8 mouse cellular contexts compared by ENCODE assay signal in genomic region chr7:139684553-139684929, GRCm38 (mm10). TPM values are rescaled to one million over a fixed set of nuclear protein-coding genes. Genes with fewer than 3 reads are reported as not detected.
DNase-seq lines count a peak whose midpoint lies in the region; ATAC-seq and TF ChIP-seq lines count a peak whose summit lies in the region.

No protein-coding gene starts in this region.

- H3K27ac ChIP-seq in ES-Bruce4 (ENCODE audit: insufficient read depth, low read length), result no peak overlapping the region
- 0 out of 2 replicates have a peak overlapping the region, but pooled peaks have one; percentile 10 for H3K27ac ChIP-seq in forebrain, embryonic 14.5 days (ENCODE audit: low read depth, low read length)

- H3K9me3 ChIP-seq in ES-Bruce4 (replicated peaks; ENCODE audit: control insufficient read depth, insufficient read depth, low read length, poor library complexity, severe bottlenecking), result no peaks in the 10 kb centered on the region
- no peaks in the 10 kb centered on the region for H3K9me3 ChIP-seq in forebrain, embryonic 14.5 days (replicated peaks; ENCODE audit: control insufficient read depth, low read length)

- peak overlapping the region; percentile 82 for H3K4me2 ChIP-seq in forebrain, embryonic 14.5 days (ENCODE audit: low read length)

- ATAC-seq in cerebellum, adult (ENCODE audit: insufficient number of reproducible peaks, low FRiP score, low TSS enrichment), result peak; percentile 83
- peak; percentile 88 for ATAC-seq in forebrain, embryonic 14.5 days
- ATAC-seq in neutrophil, adult 5-6 weeks (ENCODE audit: extremely low read depth, insufficient number of reproducible peaks, low FRiP score, poor library complexity, severe bottlenecking), result peak; percentile 62

- WGBS in forebrain, embryonic 14.5 days, result under 1% methylated on average over 14 of the region's 14 CpGs
- under 1% methylated on average over 14 of the region's 14 CpGs for WGBS in lung, adult 2 months

- H3K4me1 ChIP-seq in ES-Bruce4 (ENCODE audit: control insufficient read depth, insufficient read depth, low read length), result no peaks in the 10 kb centered on the region
- H3K4me1 ChIP-seq in forebrain, embryonic 14.5 days (ENCODE audit: control insufficient read depth, insufficient read depth, low read length), result peaks cover 4% of the 10 kb centered on the region
- H3K4me1 ChIP-seq in lung, adult 2 months (ENCODE audit: control insufficient read depth, insufficient read depth, low read length), result no peaks in the 10 kb centered on the region

- peak; percentile 28 for TF ChIP-seq POLR2A in ES-Bruce4 (IDR thresholded peaks at IDR 0.05; ENCODE audit: insufficient read depth, low read length)
- TF ChIP-seq POLR2A in lung, adult 2 months (IDR thresholded peaks at IDR 0.05; ENCODE audit: borderline replicate concordance, extremely low read depth, low read depth, low read length), result peak; percentile 43; the same call in 1 of the 2 replicates

- TF ChIP-seq EP300 in ES-Bruce4 (IDR thresholded peaks at IDR 0.05; ENCODE audit: insufficient read depth, low read depth, low read length), result 0 out of 2 replicates have a peak, but pooled peaks have one; percentile 17

- intact Hi-C loops in heart, postnatal 25 days (cut with DNase I), result loop anchor here (1.0 kb wide), 1 partner anchor 37 kb away; no protein-coding TSS in a partner anchor

- DNase-seq in forebrain, embryonic 14.5 days (ENCODE audit: low spot score), result peak; percentile 97
- DNase-seq in heart, postnatal 25 days (ENCODE audit: low spot score), result peak; percentile 71
- DNase-seq in layer of hippocampus, adult 18-20 months (ENCODE audit: low spot score in 2 of 2), result peak; percentile 84 to 95
- peak; percentile 89 for DNase-seq in lung, adult 2 months
- peak; percentile 80 to 83 for DNase-seq in thymus, adult 18-20 months

- no peaks in the 10 kb centered on the region for H3K36me3 ChIP-seq in ES-Bruce4 (ENCODE audit: control insufficient read depth, insufficient read depth, low read length, poor library complexity, severe bottlenecking)
- H3K36me3 ChIP-seq in forebrain, embryonic 14.5 days (ENCODE audit: control insufficient read depth, insufficient read depth, low read length), result no peaks in the 10 kb centered on the region

- peak; percentile 82 for TF ChIP-seq CTCF in ES-Bruce4 (IDR thresholded peaks at IDR 0.05; ENCODE audit: low read depth, low read length)
- peak; percentile 91 for TF ChIP-seq CTCF in lung, adult 2 months (IDR thresholded peaks at IDR 0.05; ENCODE audit: insufficient read depth, low read length)

- peak overlapping the region; percentile 48 for H3K9ac ChIP-seq in ES-Bruce4 (ENCODE audit: low read depth, poor library complexity, severe bottlenecking)
- H3K9ac ChIP-seq in forebrain, embryonic 14.5 days (ENCODE audit: low read length), result peak overlapping the region; percentile 57

- H3K27me3 ChIP-seq in ES-Bruce4 (ENCODE audit: control insufficient read depth, insufficient read depth, low read length, poor library complexity, severe bottlenecking), result no peaks in the 10 kb centered on the region
- no peaks in the 10 kb centered on the region for H3K27me3 ChIP-seq in forebrain, embryonic 14.5 days (replicated peaks; ENCODE audit: control insufficient read depth, insufficient read depth, low read length)

- H3K4me3 ChIP-seq in ES-Bruce4 (ENCODE audit: low read depth, low read length), result peak overlapping the region; percentile 97
- peak overlapping the region; percentile 40 for H3K4me3 ChIP-seq in forebrain, embryonic 14.5 days (ENCODE audit: low read depth, low read length)
- H3K4me3 ChIP-seq in lung, adult 2 months (replicated peaks; ENCODE audit: extremely low read depth, low read depth, low read length), result peak overlapping the region; percentile 83

RNA-seq across cellular contexts. Expression of gene Cfap46, which starts 0.9 kb away (rescaled TPM):
- polyA plus RNA-seq in ES-Bruce4 (2011; ENCODE audit: insufficient read depth, insufficient read length, low read depth, missing spikeins), result 0.72 and 1.0 TPM in 2 replicates
- polyA plus RNA-seq in forebrain, embryonic 14.5 days (2014; fragmentation: Nextera tagmentation; extraction: Ambion mirVana), result 1.1 and 1.2 TPM in 2 replicates
- under 1 TPM in 1 of 2 experiments, not detected in 1; 0.16 TPM for total RNA-seq in heart, postnatal 25 days (2021)
- 1 to 10 TPM; 2.7 to 3.7 TPM for total RNA-seq in layer of hippocampus, adult 18-20 months (2021)
- 9.8 and 13.5 TPM in 2 replicates for polyA plus RNA-seq in lung, adult 2 months (2012; rRNA removed)
- total RNA-seq in neutrophil, adult 5-6 weeks (2017), result not detected in 2 replicates

Comparison
In these comparisons a context has a peak if more than half of its experiments do, and no peak if none do; other contexts are left out.
1. H3K4me3 ChIP-seq: peak in every context shown above with its lines; median percentile 97 in ES-Bruce4; 83 in lung, adult 2 months; 40 in forebrain, embryonic 14.5 days.